Mouse (Mus musculus) G1E (cell line): ENCODE data around the gene Lmbrd2. TPM values are rescaled to one million over a fixed set of nuclear protein-coding genes. Genes with fewer than 3 reads are reported as not detected.

Experiments used
- ATAC-seq: 2 replicates; pipeline ENCODE4 v1.8.0; 2016; ENCODE audit warnings: mild to moderate bottlenecking; ENCODE audit not compliant: insufficient number of reproducible peaks, poor library complexity, low FRiP score, severe bottlenecking; ENCODE audit errors: extremely low read depth
- DNase-seq: peaks from one replicate; pipeline ENCODE4 v3.0.0; 2012; ENCODE audit warnings: low spot score
- H3K27me3 ChIP-seq: 2 replicates; pipeline ENCODE4 v1.6.1; 2012; ENCODE audit warnings: mild to moderate bottlenecking, low read length, inconsistent platforms; ENCODE audit not compliant: insufficient read depth
- H3K36me3 ChIP-seq: replicated peaks from 2 replicates; pipeline ENCODE3; 2012; ENCODE audit warnings: mild to moderate bottlenecking, inconsistent platforms
- H3K4me1 ChIP-seq: 2 replicates; pipeline ENCODE4 v1.6.1; 2012; ENCODE audit warnings: low read depth, low read length, inconsistent platforms, mixed read lengths; ENCODE audit not compliant: insufficient read depth
- H3K4me3 ChIP-seq: 2 replicates; pipeline ENCODE4 v1.5.1; 2012; ENCODE audit warnings: low read depth, mild to moderate bottlenecking, inconsistent platforms, low read length, moderate library complexity, mixed read lengths
- H3K9me3 ChIP-seq: replicated peaks from 2 replicates; pipeline ENCODE4 v1.6.1; 2012; ENCODE audit warnings: inconsistent platforms
- CTCF ChIP-seq: IDR thresholded peaks from 2 replicates; pipeline ENCODE4 v1.5.1; 2012; ENCODE audit warnings: low read depth, low read length, inconsistent platforms, mixed read lengths
- GATA1 ChIP-seq: IDR thresholded peaks from 2 replicates; pipeline ENCODE4 v1.6.1; 2012; ENCODE audit warnings: borderline replicate concordance, low read length, inconsistent platforms, mixed read lengths
- GATA2 ChIP-seq: IDR thresholded peaks from 2 replicates; pipeline ENCODE4 v1.6.1; 2012; ENCODE audit warnings: low read depth, low read length, inconsistent platforms, borderline replicate concordance
- POLR2AphosphoS5 ChIP-seq: IDR thresholded peaks from 2 replicates; pipeline ENCODE4 v1.6.1; 2012; ENCODE audit warnings: low read depth, low read length, inconsistent platforms; ENCODE audit not compliant: insufficient replicate concordance
- TAL1 ChIP-seq: conservative IDR thresholded peaks from 2 replicates; pipeline ENCODE4 v1.6.1; 2012; ENCODE audit warnings: low read depth, low read length, inconsistent platforms, mixed read lengths
- polyA plus RNA-seq: library from polyadenylated mRNA; stranded (reverse); fragments of >175 nt; gene quantifications from 2 replicates; pipeline ENCODE4 v1.2.3, GENCODE M21; 2012
- total RNA-seq, 2 experiments: library from RNA; stranded (forward) in 1 of 2; stranded (reverse) in 1 of 2; fragments of 200-1000 nt in 1 of 2; fragments of >200 nt in 1 of 2; fragmentation: Nextera tagmentation in 1 of 2; gene quantifications; 2 replicates each; pipeline ENCODE4 v1.2.3; 2014 to 2017

The Lmbrd2 gene
- total and polyA plus RNA-seq, 3 experiments, result 0.53 to 21.7 (median 11.0) TPM

DNA sequence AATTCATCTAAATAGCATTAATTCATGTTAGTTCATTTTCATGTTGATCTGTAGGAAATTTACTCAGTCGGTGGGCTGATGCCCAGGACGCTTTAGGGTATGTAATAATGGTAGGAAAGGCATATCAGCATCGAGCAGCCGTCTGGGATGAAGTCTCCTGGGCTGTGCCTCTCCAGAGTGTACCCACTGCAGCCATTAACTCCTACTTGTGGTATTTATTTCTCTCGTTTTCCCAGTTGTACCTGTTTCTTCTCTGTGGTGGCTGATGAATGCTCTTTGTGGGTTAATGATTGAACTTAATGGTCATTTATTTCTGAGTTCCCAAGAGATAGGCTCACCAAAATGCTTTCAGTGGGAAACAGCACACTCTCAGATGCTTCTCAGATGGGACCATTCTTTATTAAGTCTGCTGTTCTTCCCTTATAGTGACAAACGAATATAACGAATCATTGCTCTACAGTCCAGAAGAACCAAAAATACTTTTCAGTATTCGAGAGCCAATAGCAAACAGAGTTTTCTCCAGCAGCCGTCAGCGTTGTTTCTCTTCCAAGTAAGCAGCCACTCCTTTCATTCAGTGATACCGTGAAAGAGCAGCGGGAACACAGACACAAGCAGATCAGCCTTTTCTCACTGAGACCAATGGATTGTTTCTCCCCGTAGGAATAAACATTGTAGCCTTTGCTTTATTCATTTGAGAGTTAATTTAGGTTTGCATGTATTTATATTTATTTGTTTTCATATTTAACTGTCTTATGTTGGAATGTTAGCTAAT lies 33.9 kb upstream of the Lmbrd2 start:
- peaks cover 81% of the 10 kb centered on the region for H3K36me3 ChIP-seq
- H3K9me3 ChIP-seq, result no peaks in the 10 kb centered on the region
- no peak overlapping the region for H3K4me3 ChIP-seq
- ATAC-seq (no peak), DNase-seq (no peak)
- peaks cover 9% of the 10 kb centered on the region for H3K4me1 ChIP-seq
- TF ChIP-seq GATA1 (no peak), CTCF (no peak), GATA2 (no peak), TAL1 (no peak), POLR2AphosphoS5 (no peak)
- H3K27me3 ChIP-seq, result no peaks in the 10 kb centered on the region

- H3K9me3 ChIP-seq, result no peaks in the 10 kb centered on the region
- H3K27me3 ChIP-seq, result no peaks in the 10 kb centered on the region
- DNase-seq (no peak), ATAC-seq (no peak)
- no peak overlapping the region for H3K4me3 ChIP-seq
- H3K36me3 ChIP-seq, result peaks cover 80% of the 10 kb centered on the region
- TF ChIP-seq GATA2 (no peak), TAL1 (no peak)
- peaks cover 8% of the 10 kb centered on the region for H3K4me1 ChIP-seq
Observed at GRCm38 (mm10) chr15:9110526-9111347, 29.6 kb upstream of the Lmbrd2 start.

GRCm38 (mm10) chr15:9111648-9112047 lies 28.7 kb upstream of the Lmbrd2 start:
- H3K4me3 ChIP-seq, result no peak overlapping the region
- DNase-seq, result no peak
- no peak for ATAC-seq
- TF ChIP-seq TAL1 (no peak), GATA1 (no peak), CTCF (no peak), POLR2AphosphoS5 (no peak), GATA2 (no peak)
- peaks cover 81% of the 10 kb centered on the region for H3K36me3 ChIP-seq
- H3K27me3 ChIP-seq, result no peaks in the 10 kb centered on the region
- no peaks in the 10 kb centered on the region for H3K9me3 ChIP-seq
- peaks cover 5% of the 10 kb centered on the region for H3K4me1 ChIP-seq

GRCm38 (mm10) chr15:9113556-9113955 lies 26.8 kb upstream of the Lmbrd2 start:
- H3K27me3 ChIP-seq, result no peaks in the 10 kb centered on the region
- TF ChIP-seq CTCF (no peak), GATA1 (no peak), POLR2AphosphoS5 (no peak), GATA2 (no peak), TAL1 (no peak)
- peaks cover 83% of the 10 kb centered on the region for H3K36me3 ChIP-seq
- no peaks in the 10 kb centered on the region for H3K9me3 ChIP-seq
- no peak overlapping the region for H3K4me3 ChIP-seq
- H3K4me1 ChIP-seq, result peaks cover 7% of the 10 kb centered on the region
- DNase-seq, result no peak
- no peak for ATAC-seq

- Histone ChIP-seq H3K27me3 (no peaks in the 10 kb centered on the region), H3K36me3 (peaks cover 85% of the 10 kb centered on the region), H3K9me3 (no peaks in the 10 kb centered on the region), H3K4me1 (peaks cover 12% of the 10 kb centered on the region), H3K4me3 (no peak overlapping the region)
- no peak for ATAC-seq
- no peak for DNase-seq
- TF ChIP-seq GATA1 (no peak), POLR2AphosphoS5 (no peak), GATA2 (no peak), CTCF (no peak), TAL1 (no peak)
Observed at GRCm38 (mm10) chr15:9114131-9114530, 26.2 kb upstream of the Lmbrd2 start.

GRCm38 (mm10) chr15:9114599-9114998 lies 25.8 kb upstream of the Lmbrd2 start:
- no peak for TF ChIP-seq CTCF
- TF ChIP-seq GATA1, result no peak
- no peak for TF ChIP-seq GATA2
- no peak for TF ChIP-seq TAL1
- no peak for TF ChIP-seq POLR2AphosphoS5
- Histone ChIP-seq H3K9me3 (no peaks in the 10 kb centered on the region), H3K4me3 (no peak overlapping the region), H3K4me1 (peaks cover 13% of the 10 kb centered on the region), H3K27me3 (no peaks in the 10 kb centered on the region), H3K36me3 (peaks cover 90% of the 10 kb centered on the region)
- ATAC-seq, result no peak
- no peak for DNase-seq
